Mouse (Mus musculus) stomach, postnatal 0 days (tissue): ENCODE data around the gene Nr1i2. TPM values are rescaled to one million over a fixed set of nuclear protein-coding genes. Genes with fewer than 3 reads are reported as not detected.

Experiments
- ATAC-seq: fragments of 200-750 bp; cut with Nextera tagmentation; 2 replicates; pipeline ENCODE4 v1.8.0; 2017; ENCODE audit not compliant: low FRiP score, low TSS enrichment
- DNase-seq: peaks from one replicate; pipeline ENCODE4 v3.0.0-alpha.2; 2016; ENCODE audit warnings: low spot score
- H3K27ac ChIP-seq: fragments of 300-500 bp; sonication (generic); replicated peaks from 2 replicates; pipeline ENCODE4 v1.5.1; 2014; ENCODE audit warnings: mild to moderate bottlenecking, control low read depth
- H3K27me3 ChIP-seq: fragments of 300-500 bp; sonication (generic); 2 replicates; pipeline ENCODE4 v1.6.1; 2014; ENCODE audit warnings: low read length; ENCODE audit not compliant: control insufficient read depth, insufficient read depth
- H3K36me3 ChIP-seq: fragments of 300-500 bp; sonication (generic); 2 replicates; pipeline ENCODE4 v1.6.1; 2014; ENCODE audit warnings: low read length, mixed read lengths; ENCODE audit not compliant: control insufficient read depth, insufficient read depth
- H3K4me1 ChIP-seq: fragments of 300-500 bp; sonication (generic); replicated peaks from 2 replicates; pipeline ENCODE4 v1.6.1; 2014; ENCODE audit warnings: antibody characterized with exemption; ENCODE audit not compliant: control insufficient read depth, insufficient read depth
- H3K4me2 ChIP-seq: fragments of 300-500 bp; sonication (generic); replicated peaks from 2 replicates; pipeline ENCODE4 v1.6.1; 2014; ENCODE audit warnings: low read depth, mild to moderate bottlenecking, control low read depth, moderate library complexity
- H3K4me3 ChIP-seq: fragments of 300-500 bp; sonication (generic); 2 replicates; pipeline ENCODE4 v1.5.1; 2014; ENCODE audit warnings: low read depth, low read length, control low read depth
- H3K9ac ChIP-seq: fragments of 300-500 bp; sonication (generic); 2 replicates; pipeline ENCODE4 v1.6.1; 2014; ENCODE audit warnings: mild to moderate bottlenecking, low read length, control low read depth, mixed read lengths
- H3K9me3 ChIP-seq: fragments of 300-500 bp; sonication (generic); 2 replicates; pipeline ENCODE4 v1.6.1; 2016; ENCODE audit warnings: low read length; ENCODE audit not compliant: control insufficient read depth
- CTCF ChIP-seq: IDR thresholded peaks from 2 replicates; pipeline ENCODE4 v1.5.1; 2016; ENCODE audit warnings: antibody characterized with exemption, low read depth, mild to moderate bottlenecking, moderate library complexity
- EP300 ChIP-seq: optimal IDR thresholded peaks from 2 replicates; pipeline ENCODE3; 2016; ENCODE audit warnings: antibody characterized with exemption
- WGBS: fragments of 180-500 bp; shearing (Covaris S2); extraction: QIAGEN DNeasy Blood & Tissue Kit; methylation state at CpG from one replicate; pipeline ENCODE4 v1.1.7; 2014; 5-methylcytosine and 5-hydroxymethylcytosine counted together
- polyA plus RNA-seq: library from polyadenylated mRNA; unstranded; fragments of >200 nt; fragmentation: Nextera tagmentation; extraction: Ambion mirVana; gene quantifications from 2 replicates; pipeline ENCODE4 v1.2.1, GENCODE M21; 2015

The Nr1i2 gene
- polyA plus RNA-seq, 1 experiment from 2014 or later: 10.6 TPM

- Histone ChIP-seq H3K4me3 (no peak overlapping the region), H3K9me3 (no peaks in the 10 kb centered on the region), H3K9ac (no peak overlapping the region), H3K36me3 (no peaks in the 10 kb centered on the region), H3K27me3 (no peaks in the 10 kb centered on the region), H3K4me1 (no peaks in the 10 kb centered on the region), H3K4me2 (no peak overlapping the region), H3K27ac (no peak overlapping the region)
- no peak for ATAC-seq
- 87% methylated on average over 11 of the region's 11 CpGs for WGBS
- DNase-seq: no peak
- TF ChIP-seq EP300: no peak
Observed at GRCm38 (mm10) chr16:38326778-38327397, 32.3 kb upstream of the Nr1i2 start.

GRCm38 (mm10) chr16:38324311-38324710 is 29.7 kb upstream of the Nr1i2 start:
- no peak for DNase-seq
- no peak overlapping the region for H3K27ac ChIP-seq
- H3K9ac ChIP-seq: no peak overlapping the region
- no peak for TF ChIP-seq EP300
- TF ChIP-seq CTCF: no peak
- H3K9me3 ChIP-seq: no peaks in the 10 kb centered on the region
- no peak overlapping the region for H3K4me3 ChIP-seq
- no peak overlapping the region for H3K4me2 ChIP-seq
- no peak for ATAC-seq
- no peaks in the 10 kb centered on the region for H3K27me3 ChIP-seq
- no peaks in the 10 kb centered on the region for H3K36me3 ChIP-seq
- WGBS: 90% methylated on average over 15 of the region's 15 CpGs
- no peaks in the 10 kb centered on the region for H3K4me1 ChIP-seq

- TF ChIP-seq EP300 (no peak), CTCF (peak; percentile 79)
- 31% methylated on average over 17 of the region's 17 CpGs for WGBS
- no peak overlapping the region for H3K4me3 ChIP-seq
- no peaks in the 10 kb centered on the region for H3K9me3 ChIP-seq
- DNase-seq (peak; percentile 49), ATAC-seq (no peak)
- H3K9ac ChIP-seq: no peak overlapping the region
- no peaks in the 10 kb centered on the region for H3K36me3 ChIP-seq
- H3K27ac ChIP-seq: no peak overlapping the region
- H3K4me2 ChIP-seq: no peak overlapping the region
- no peaks in the 10 kb centered on the region for H3K27me3 ChIP-seq
- no peaks in the 10 kb centered on the region for H3K4me1 ChIP-seq
Observed at GRCm38 (mm10) chr16:38321452-38321935, 26.9 kb upstream of the Nr1i2 start.

GRCm38 (mm10) chr16:38319087-38319486 is 24.5 kb upstream of the Nr1i2 start:
- Histone ChIP-seq H3K9ac (no peak overlapping the region), H3K4me3 (no peak overlapping the region), H3K4me1 (no peaks in the 10 kb centered on the region), H3K4me2 (no peak overlapping the region), H3K27ac (no peak overlapping the region), H3K36me3 (no peaks in the 10 kb centered on the region), H3K27me3 (no peaks in the 10 kb centered on the region), H3K9me3 (no peaks in the 10 kb centered on the region)
- DNase-seq (no peak), ATAC-seq (0 out of 2 replicates have a peak, but pooled peaks have one; percentile 15)
- 90% methylated on average over 4 of the region's 4 CpGs for WGBS
- TF ChIP-seq EP300: no peak
- TF ChIP-seq CTCF: no peak

- TF ChIP-seq CTCF (no peak), EP300 (no peak)
- no peaks in the 10 kb centered on the region for H3K9me3 ChIP-seq
- H3K36me3 ChIP-seq: no peaks in the 10 kb centered on the region
- 74% methylated on average over 9 of the region's 9 CpGs for whole genome bisulfite sequencing
- no peak overlapping the region for H3K27ac ChIP-seq
- 0 out of 2 replicates have a peak, but pooled peaks have one; percentile 15 for ATAC-seq
- H3K4me2 ChIP-seq: no peak overlapping the region
- H3K4me3 ChIP-seq: no peak overlapping the region
- H3K27me3 ChIP-seq: no peaks in the 10 kb centered on the region
- H3K9ac ChIP-seq: no peak overlapping the region
- no peak for DNase-seq
- H3K4me1 ChIP-seq: no peaks in the 10 kb centered on the region
Observed at GRCm38 (mm10) chr16:38318492-38318891, 23.9 kb upstream of the Nr1i2 start.

- no peaks in the 10 kb centered on the region for H3K36me3 ChIP-seq
- ATAC-seq: no peak
- WGBS: 85% methylated on average over 11 of the region's 11 CpGs
- no peak overlapping the region for H3K9ac ChIP-seq
- DNase-seq: no peak
- no peaks in the 10 kb centered on the region for H3K9me3 ChIP-seq
- TF ChIP-seq EP300: no peak
- no peak for TF ChIP-seq CTCF
- H3K4me1 ChIP-seq: no peaks in the 10 kb centered on the region
- H3K4me3 ChIP-seq: no peak overlapping the region
- H3K27me3 ChIP-seq: no peaks in the 10 kb centered on the region
- no peak overlapping the region for H3K4me2 ChIP-seq
- H3K27ac ChIP-seq: no peak overlapping the region
Observed at GRCm38 (mm10) chr16:38308195-38308594, 13.6 kb upstream of the Nr1i2 start.
